Mouse (Mus musculus) heart, embryonic 16.5 days (tissue): ENCODE measurements around the gene Acoxl. TPM values are rescaled to one million over a fixed set of nuclear protein-coding genes. Genes with fewer than 3 reads are reported as not detected.
A peak's percentile ranks its signal among the peaks of the same experiment; 100 is the strongest.

ENCODE experiments used
- ATAC-seq: fragments of 200-750 bp; cut with Nextera tagmentation; replicated peaks from 2 replicates; pipeline ENCODE4 v1.8.0; 2017; ENCODE audit warnings: moderate number of reproducible peaks; ENCODE audit not compliant: insufficient read depth, low FRiP score; ENCODE audit errors: extremely low read depth
- H3K27ac ChIP-seq: fragments of 300-500 bp; sonication (generic); 2 replicates; pipeline ENCODE4 v1.5.1; 2014; ENCODE audit warnings: mild to moderate bottlenecking, low read length, control low read depth, moderate library complexity
- H3K27me3 ChIP-seq: fragments of 300-500 bp; sonication (generic); 2 replicates; pipeline ENCODE4 v1.6.1; 2014; ENCODE audit warnings: low read length, mixed read lengths; ENCODE audit not compliant: control insufficient read depth, insufficient read depth
- H3K36me3 ChIP-seq: fragments of 300-500 bp; sonication (generic); 2 replicates; pipeline ENCODE4 v1.6.1; 2014; ENCODE audit not compliant: control insufficient read depth, insufficient read depth
- H3K4me1 ChIP-seq: fragments of 300-500 bp; sonication (generic); 2 replicates; pipeline ENCODE4 v1.6.1; 2014; ENCODE audit warnings: low read length, mixed read lengths; ENCODE audit not compliant: control insufficient read depth, insufficient read depth
- H3K4me2 ChIP-seq: fragments of 300-500 bp; sonication (generic); 2 replicates; pipeline ENCODE4 v1.6.1; 2014; ENCODE audit warnings: low read depth, mild to moderate bottlenecking, control low read depth, low read length
- H3K4me3 ChIP-seq: fragments of 300-500 bp; sonication (generic); 2 replicates; pipeline ENCODE4 v1.5.1; 2014; ENCODE audit warnings: mild to moderate bottlenecking, control low read depth, low read length
- H3K9ac ChIP-seq: fragments of 300-500 bp; sonication (generic); 2 replicates; pipeline ENCODE4 v1.6.1; 2014; ENCODE audit warnings: low read length, control low read depth
- H3K9me3 ChIP-seq: fragments of 300-500 bp; sonication (generic); replicated peaks from 2 replicates; pipeline ENCODE4 v1.6.1; 2016; ENCODE audit warnings: low read length; ENCODE audit not compliant: control insufficient read depth
- WGBS: fragments of 180-500 bp; shearing (Covaris S2); extraction: QIAGEN DNeasy Blood & Tissue Kit; methylation state at CpG from one replicate; pipeline ENCODE4 v1.1.7; 2014; 5-methylcytosine and 5-hydroxymethylcytosine counted together
- polyA plus RNA-seq: library from polyadenylated mRNA; unstranded; fragments of >200 nt; fragmentation: Nextera tagmentation; extraction: Ambion mirVana; gene quantifications from 2 replicates; pipeline ENCODE4 v1.2.1, GENCODE M21; 2015

Acoxl gene
- polyA plus RNA-seq, 1 experiment from 2014 or later: 0.11 TPM

DNA sequence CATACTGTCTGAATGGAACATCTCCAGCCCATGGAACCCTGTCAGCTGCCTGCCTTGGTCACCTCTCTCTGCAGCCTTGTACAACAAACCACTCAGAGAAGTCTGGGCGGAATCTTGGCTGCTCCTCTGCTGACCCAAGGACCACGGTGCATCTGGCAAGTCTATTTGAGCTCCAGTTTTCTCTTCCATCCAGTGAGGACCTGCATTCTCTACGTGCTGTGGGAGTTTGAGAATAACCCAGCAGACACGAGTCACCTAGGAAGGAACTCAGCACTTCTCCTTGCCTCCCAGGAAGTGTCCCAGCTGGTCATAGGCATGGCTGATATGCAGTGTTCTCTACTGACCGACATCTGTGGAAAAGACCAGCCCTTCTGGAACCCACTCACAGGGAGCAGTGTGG, 295.8 kb downstream of the Acoxl start:
- 64% methylated on average over 5 of the region's 5 CpGs for WGBS
- no peak overlapping the region for H3K27ac ChIP-seq
- no peaks in the 10 kb centered on the region for H3K9me3 ChIP-seq
- no peak overlapping the region for H3K4me3 ChIP-seq
- ATAC-seq: no peak
- no peaks in the 10 kb centered on the region for H3K27me3 ChIP-seq
- H3K4me2 ChIP-seq: no peak overlapping the region
- peaks cover 27% of the 10 kb centered on the region for H3K36me3 ChIP-seq
- H3K4me1 ChIP-seq: peaks cover 33% of the 10 kb centered on the region
- H3K9ac ChIP-seq: no peak overlapping the region

GRCm38 (mm10) chr2:128134948-128135347, 296.3 kb downstream of the Acoxl start:
- ATAC-seq: no peak
- peaks cover 38% of the 10 kb centered on the region for H3K4me1 ChIP-seq
- H3K9ac ChIP-seq: no peak overlapping the region
- no peak overlapping the region for H3K4me3 ChIP-seq
- H3K27ac ChIP-seq: no peak overlapping the region
- no peaks in the 10 kb centered on the region for H3K9me3 ChIP-seq
- 80% methylated on average over 8 of the region's 8 CpGs for WGBS
- H3K36me3 ChIP-seq: peaks cover 22% of the 10 kb centered on the region
- H3K4me2 ChIP-seq: no peak overlapping the region
- H3K27me3 ChIP-seq: no peaks in the 10 kb centered on the region

GRCm38 (mm10) chr2:128136769-128137433, 298.2 kb downstream of the Acoxl start:
- H3K27me3 ChIP-seq: no peaks in the 10 kb centered on the region
- peak overlapping the region; percentile 67 for H3K27ac ChIP-seq
- H3K4me2 ChIP-seq: no peak overlapping the region
- H3K9me3 ChIP-seq: no peaks in the 10 kb centered on the region
- peaks cover 48% of the 10 kb centered on the region for H3K4me1 ChIP-seq
- H3K9ac ChIP-seq: peak overlapping the region; percentile 8; the same call in 1 of the 2 replicates
- WGBS: 72% methylated on average over 16 of the region's 16 CpGs
- ATAC-seq: no peak; the same call in 1 of the 2 replicates
- H3K36me3 ChIP-seq: peaks cover 7% of the 10 kb centered on the region
- no peak overlapping the region for H3K4me3 ChIP-seq

GRCm38 (mm10) chr2:128137480-128138276, 299.0 kb downstream of the Acoxl start:
- H3K36me3 ChIP-seq: peaks cover 7% of the 10 kb centered on the region
- H3K4me1 ChIP-seq: peaks cover 48% of the 10 kb centered on the region
- H3K9ac ChIP-seq: no peak overlapping the region
- H3K27ac ChIP-seq: peak overlapping the region; percentile 67
- H3K4me2 ChIP-seq: peak overlapping the region; percentile 32; the same call in 1 of the 2 replicates
- H3K4me3 ChIP-seq: no peak overlapping the region
- WGBS: 58% methylated on average over 22 of the region's 22 CpGs
- peak; percentile 56 for ATAC-seq
- no peaks in the 10 kb centered on the region for H3K27me3 ChIP-seq
- H3K9me3 ChIP-seq: no peaks in the 10 kb centered on the region

- peaks cover 52% of the 10 kb centered on the region for H3K4me1 ChIP-seq
- no peaks in the 10 kb centered on the region for H3K27me3 ChIP-seq
- ATAC-seq: no peak
- no peak overlapping the region for H3K4me3 ChIP-seq
- no peak overlapping the region; the same call in 1 of the 2 replicates for H3K27ac ChIP-seq
- no peaks in the 10 kb centered on the region for H3K9me3 ChIP-seq
- WGBS: 78% methylated on average over 8 of the region's 8 CpGs
- H3K36me3 ChIP-seq: peaks cover 10% of the 10 kb centered on the region
- no peak overlapping the region for H3K4me2 ChIP-seq
- H3K9ac ChIP-seq: no peak overlapping the region
These were observed 300.2 kb downstream of the Acoxl start for GRCm38 (mm10) chr2:128138924-128139323.

DNA sequence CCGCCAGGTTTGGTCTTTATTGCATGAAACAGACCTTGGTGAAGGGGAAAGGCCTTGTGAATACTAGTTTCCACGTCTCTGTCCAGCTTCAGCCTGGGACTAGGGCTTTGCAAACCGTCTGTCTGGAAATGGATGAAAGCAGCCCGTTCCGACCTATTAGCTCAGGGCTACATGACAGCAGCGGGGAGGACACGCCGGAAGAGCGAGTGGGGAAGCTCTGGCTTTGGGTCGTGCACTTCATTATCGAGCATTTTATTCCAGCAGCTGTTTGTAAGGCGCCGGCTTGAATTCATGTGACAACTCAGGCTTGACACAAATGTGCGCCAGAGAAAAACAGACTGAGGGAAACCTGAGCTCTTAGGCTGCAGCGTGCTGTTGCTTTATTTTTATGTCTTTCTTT, 301.1 kb downstream of the Acoxl start:
- no peak for ATAC-seq
- Histone ChIP-seq H3K4me2 (no peak overlapping the region), H3K27ac (peak overlapping the region; percentile 52), H3K9ac (peak overlapping the region; percentile 38; the same call in 1 of the 2 replicates), H3K4me3 (no peak overlapping the region), H3K27me3 (no peaks in the 10 kb centered on the region), H3K4me1 (peaks cover 54% of the 10 kb centered on the region), H3K36me3 (peaks cover 9% of the 10 kb centered on the region), H3K9me3 (no peaks in the 10 kb centered on the region)
- 51% methylated on average over 15 of the region's 15 CpGs for WGBS

GRCm38 (mm10) chr2:128140183-128140582, 301.5 kb downstream of the Acoxl start:
- WGBS: 59% methylated on average over 3 of the region's 3 CpGs
- peak overlapping the region; percentile 52 for H3K27ac ChIP-seq
- no peak overlapping the region for H3K4me3 ChIP-seq
- no peaks in the 10 kb centered on the region for H3K9me3 ChIP-seq
- no peaks in the 10 kb centered on the region for H3K27me3 ChIP-seq
- peaks cover 51% of the 10 kb centered on the region for H3K4me1 ChIP-seq
- H3K9ac ChIP-seq: peak overlapping the region; percentile 38; the same call in 1 of the 2 replicates
- no peak for ATAC-seq
- H3K36me3 ChIP-seq: peaks cover 5% of the 10 kb centered on the region; the same call in 1 of the 2 replicates
- no peak overlapping the region for H3K4me2 ChIP-seq

DNA sequence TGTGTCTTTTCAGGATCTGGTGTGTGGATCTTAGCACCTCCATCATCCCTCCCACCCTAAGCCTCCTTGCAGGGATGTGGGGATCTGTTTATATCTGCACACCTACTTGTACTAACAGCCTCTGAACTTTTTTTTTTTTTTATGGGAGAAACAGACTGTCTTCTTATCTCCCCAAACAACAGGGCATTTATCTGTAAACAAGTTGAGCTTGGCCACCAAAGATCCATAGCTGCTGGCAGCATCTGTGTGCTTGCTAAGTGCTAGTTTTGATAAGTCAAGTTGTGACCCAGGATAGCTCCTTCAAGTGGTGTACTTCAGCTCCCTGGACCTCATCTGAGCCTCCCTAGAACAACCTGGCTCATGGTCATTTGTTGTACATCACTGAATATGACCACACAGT, 305.3 kb downstream of the Acoxl start:
- Histone ChIP-seq H3K4me3 (no peak overlapping the region), H3K36me3 (peaks cover 26% of the 10 kb centered on the region), H3K27ac (no peak overlapping the region), H3K4me2 (no peak overlapping the region), H3K27me3 (no peaks in the 10 kb centered on the region), H3K9ac (no peak overlapping the region), H3K4me1 (peaks cover 41% of the 10 kb centered on the region), H3K9me3 (no peaks in the 10 kb centered on the region)
- no peak for ATAC-seq

DNA sequence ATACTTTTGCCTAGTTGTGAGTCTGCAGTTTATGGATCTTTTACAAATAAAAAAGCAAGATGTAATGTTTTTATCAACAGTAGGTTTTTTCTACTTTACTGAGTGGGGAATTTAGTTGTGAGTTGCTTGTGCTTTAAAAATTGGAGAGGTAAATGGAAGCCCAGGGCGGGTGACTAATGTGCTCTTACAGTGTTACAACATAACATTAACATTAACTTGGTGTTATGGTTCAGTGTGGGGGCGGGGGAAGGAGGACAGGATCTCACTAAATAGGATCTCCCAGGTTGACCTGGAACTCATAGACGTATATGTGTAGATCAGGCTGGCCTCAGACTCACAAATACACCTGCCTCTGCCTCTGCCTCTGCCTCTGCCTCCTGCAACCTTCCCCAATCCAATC, 306.8 kb downstream of the Acoxl start:
- no peak for ATAC-seq
- H3K9me3 ChIP-seq: no peaks in the 10 kb centered on the region
- no peak overlapping the region for H3K4me3 ChIP-seq
- H3K9ac ChIP-seq: no peak overlapping the region
- 88% methylated on average over 3 of the region's 3 CpGs for WGBS
- peaks cover 27% of the 10 kb centered on the region for H3K4me1 ChIP-seq
- H3K4me2 ChIP-seq: no peak overlapping the region
- H3K27ac ChIP-seq: no peak overlapping the region
- no peaks in the 10 kb centered on the region for H3K27me3 ChIP-seq
- H3K36me3 ChIP-seq: peaks cover 34% of the 10 kb centered on the region
